In the genomic region with DNA sequence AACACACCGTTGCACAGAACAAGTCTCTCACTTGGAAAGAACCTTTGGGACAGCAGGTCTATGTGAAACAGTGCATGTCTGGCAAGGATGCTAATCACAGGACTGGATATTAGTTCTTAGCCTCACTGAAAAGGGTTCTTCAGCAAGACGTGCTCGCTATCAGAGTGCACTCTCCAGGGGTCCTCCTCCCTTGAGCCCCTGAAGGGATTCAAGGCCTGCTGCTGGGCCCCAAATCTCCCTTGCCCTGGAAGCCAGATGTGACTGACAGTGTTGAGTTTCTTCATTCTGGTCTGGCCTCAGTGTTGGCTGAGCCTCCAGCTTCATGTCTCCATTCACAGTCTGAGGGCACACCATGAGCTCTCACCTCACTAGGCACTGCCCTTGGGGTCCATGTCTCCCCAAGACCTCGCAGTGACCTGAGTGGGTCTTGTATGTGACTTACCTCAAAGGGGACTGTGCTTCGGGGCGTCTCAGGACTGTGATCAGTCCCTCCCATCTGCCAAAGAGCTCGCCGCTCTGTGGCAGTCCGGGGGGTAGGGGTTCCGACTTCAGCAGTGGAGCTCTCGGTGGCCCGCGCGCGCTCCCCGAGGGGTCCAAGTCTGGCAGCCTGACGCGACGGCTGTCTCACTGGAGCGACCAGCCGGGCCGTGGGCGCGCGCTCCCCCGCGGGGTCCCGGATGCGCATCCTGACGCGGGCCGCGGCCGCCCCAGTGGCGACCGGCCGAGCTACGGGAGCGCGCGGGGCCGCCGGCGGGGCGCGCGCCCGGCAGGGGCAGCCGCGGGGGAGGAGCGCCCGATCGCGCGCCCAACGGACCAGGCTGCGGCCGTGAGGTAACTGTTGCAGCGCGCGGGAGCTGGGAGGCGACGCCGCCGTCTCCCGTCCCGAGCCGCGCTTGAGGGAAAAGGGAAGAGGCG, we compare ENCODE assay signal across 8 mouse cellular contexts. TPM values are rescaled to one million over a fixed set of nuclear protein-coding genes. Genes with fewer than 3 reads are reported as not detected.
DNase-seq lines count a peak whose midpoint lies in the region; ATAC-seq lines count a peak whose summit lies in the region.

A gene (plus strand): TSS at position 861 of the 915 bp plus-strand sequence.

- peaks cover 6% of the 10 kb centered on the region for H3K4me1 ChIP-seq in intestine, embryonic 14.5 days (replicated peaks; ENCODE audit: control insufficient read depth, insufficient read depth, low read length)

- peak within 1 kb of the TSS; percentile 91 for H3K4me2 ChIP-seq in intestine, embryonic 14.5 days (ENCODE audit: low read length)

- H3K4me3 ChIP-seq in intestine, embryonic 14.5 days (ENCODE audit: low read depth, low read length) = peak within 1 kb of the TSS; percentile 88

- peak; percentile 85 for ATAC-seq in intestine, embryonic 14.5 days (replicated peaks; ENCODE audit: low FRiP score, low TSS enrichment, low read depth)
- ATAC-seq in megakaryocyte progenitor cell, adult 5-6 weeks (replicated peaks; ENCODE audit: poor library complexity) = peak; percentile 67

- no peaks in the 10 kb centered on the region for H3K9me3 ChIP-seq in intestine, embryonic 14.5 days (ENCODE audit: control insufficient read depth, low read length)

- H3K27me3 ChIP-seq in intestine, embryonic 14.5 days (replicated peaks; ENCODE audit: control insufficient read depth, insufficient read depth, low read length) = no peaks in the 10 kb centered on the region

- H3K36me3 ChIP-seq in intestine, embryonic 14.5 days (ENCODE audit: control insufficient read depth, insufficient read depth, low read length) = no peaks in the 10 kb centered on the region

- peak within 1 kb of the TSS; percentile 79 for H3K27ac ChIP-seq in intestine, embryonic 14.5 days (ENCODE audit: low read depth)

- intact Hi-C loops in gastrocnemius, postnatal 36 days (cut with DNase I) = no loop called here
- intact Hi-C loops in left cerebral cortex, postnatal 25 days (cut with DNase I) = loop anchor here (5.0 kb wide), 4 partner anchors 68 to 137 kb away; a partner anchor contains a TSS

- DNase-seq in adrenal gland, adult (ENCODE audit: inconsistent age in 2 of 2, low spot score in 1 of 2) = peak; percentile 44 to 84
- peak; percentile 32 to 76 for DNase-seq in cerebellum, postnatal 4 days (ENCODE audit: low spot score in 2 of 2)
- DNase-seq in gastrocnemius, postnatal 36 days = peak; percentile 36 to 43
- peak; percentile 84 for DNase-seq in intestine, embryonic 14.5 days (ENCODE audit: low spot score)
- peak; percentile 50 to 65 for DNase-seq in left cerebral cortex, postnatal 25 days (ENCODE audit: low spot score in 2 of 2)
- DNase-seq in right cerebral cortex, postnatal 4 days = peak; percentile 66
- DNase-seq in ovary, adult 18-20 months (ENCODE audit: low spot score) = no peak

- WGBS in intestine, embryonic 14.5 days = 2% methylated on average over 52 of the region's 70 CpGs

- H3K9ac ChIP-seq in intestine, embryonic 14.5 days (ENCODE audit: low read length) = peak within 1 kb of the TSS; percentile 90

RNA-seq across cellular contexts. Expression of the gene that starts here (rescaled TPM):
- 1 to 10 TPM; 3.3 to 5.0 TPM for total RNA-seq in gastrocnemius, postnatal 36 days (2021)
- polyA plus RNA-seq in intestine, embryonic 14.5 days (2014; fragmentation: Nextera tagmentation; extraction: Ambion mirVana) = 6.9 and 8.4 TPM in 2 replicates
- total RNA-seq in left cerebral cortex, postnatal 25 days (2021) = 10 to 100 TPM in 1 of 2 experiments, 1 to 10 TPM in 1; 8.4 to 12.5 TPM
- 9.8 and 13.0 TPM in 2 replicates for total RNA-seq in megakaryocyte progenitor cell, adult 5-6 weeks (2015)
- total RNA-seq in megakaryocyte progenitor cell, adult 5-6 weeks (2017) = 12.0 and 14.5 TPM in 2 replicates
